Mouse (Mus musculus): Measurements from ENCODE around the gene Olfr465-ps1. TPM values are rescaled to one million over a fixed set of nuclear protein-coding genes. Genes with fewer than 3 reads are reported as not detected.

The Olfr465-ps1 gene
- not detected for polyA plus RNA-seq (2012; fragmentation: generic; extraction: Trizol)
- long read RNA-seq, experiment 1, result 0 reads
- long read RNA-seq, experiment 2, result 0 reads

- H3K36me3 ChIP-seq (ENCODE audit: control insufficient read depth, insufficient read depth), result no peaks in the 10 kb centered on the region
- no peak for TF ChIP-seq USF1 (IDR thresholded peaks at IDR 0.05; ENCODE audit: low read depth)
- TF ChIP-seq CTCF (IDR thresholded peaks at IDR 0.05; ENCODE audit: control insufficient read depth, insufficient read depth, insufficient read length), result no peak
- TF ChIP-seq MYOD1 (IDR thresholded peaks at IDR 0.05; ENCODE audit: control insufficient read depth, insufficient read length, low read depth), result no peak
- TF ChIP-seq CEBPB (IDR thresholded peaks at IDR 0.05; ENCODE audit: low read depth), result no peak
- TF ChIP-seq MYOG (IDR thresholded peaks at IDR 0.05; ENCODE audit: control insufficient read depth, extremely low read depth, insufficient read length), result no peak
- no peak for TF ChIP-seq FOSL1 (IDR thresholded peaks at IDR 0.05; ENCODE audit: insufficient read depth, low read length, poor library complexity, severe bottlenecking)
- no peak for TF ChIP-seq MAX (IDR thresholded peaks at IDR 0.05)
- H3K79me3 ChIP-seq (ENCODE audit: low read depth), result no peaks in the 10 kb centered on the region
- H3K4me3 ChIP-seq (ENCODE audit: insufficient read depth, poor library complexity, severe bottlenecking), result no peak within 1 kb of the TSS
- H3K27me3 ChIP-seq (ENCODE audit: control insufficient read depth, insufficient read depth, insufficient read length), result no peaks in the 10 kb centered on the region
- no peak within 1 kb of the TSS for H3ac ChIP-seq (ENCODE audit: control insufficient read depth, insufficient read length, low read depth)
- H3K79me2 ChIP-seq (ENCODE audit: control insufficient read depth, insufficient read depth), result no peaks in the 10 kb centered on the region
Measured at GRCm38 (mm10) chr13:65137789-65138188, at the start of gene Olfr465-ps1. Gene Olfr465-ps1, plus strand, starts transcription at chr13:65138089.

GRCm38 (mm10) chr13:65095923-65096322, 42.0 kb upstream of the Olfr465-ps1 start:
- Histone ChIP-seq H3K27me3 (ENCODE audit: control insufficient read depth, insufficient read depth, insufficient read length) (no peaks in the 10 kb centered on the region), H3K36me3 (ENCODE audit: control insufficient read depth, insufficient read depth) (no peaks in the 10 kb centered on the region), H3ac (ENCODE audit: control insufficient read depth, insufficient read length, low read depth) (no peak overlapping the region), H3K79me3 (ENCODE audit: low read depth) (peaks cover 29% of the 10 kb centered on the region), H3K4me3 (ENCODE audit: insufficient read depth, poor library complexity, severe bottlenecking) (no peak overlapping the region), H3K79me2 (ENCODE audit: control insufficient read depth, insufficient read depth) (peaks cover 34% of the 10 kb centered on the region)
- no peak for TF ChIP-seq CTCF (IDR thresholded peaks at IDR 0.05; ENCODE audit: control insufficient read depth, insufficient read depth, insufficient read length)
- TF ChIP-seq MAX (IDR thresholded peaks at IDR 0.05), result no peak
- TF ChIP-seq CEBPB (IDR thresholded peaks at IDR 0.05; ENCODE audit: low read depth), result no peak

GRCm38 (mm10) chr13:65097018-65097417, 40.9 kb upstream of the Olfr465-ps1 start:
- peaks cover 43% of the 10 kb centered on the region for H3K79me2 ChIP-seq (ENCODE audit: control insufficient read depth, insufficient read depth)
- TF ChIP-seq USF1 (IDR thresholded peaks at IDR 0.05; ENCODE audit: low read depth) (no peak), CTCF (IDR thresholded peaks at IDR 0.05; ENCODE audit: control insufficient read depth, insufficient read depth, insufficient read length) (no peak), MYOD1 (IDR thresholded peaks at IDR 0.05; ENCODE audit: control insufficient read depth, insufficient read length, low read depth) (no peak), MAX (IDR thresholded peaks at IDR 0.05) (no peak), CEBPB (IDR thresholded peaks at IDR 0.05; ENCODE audit: low read depth) (no peak), MYOG (IDR thresholded peaks at IDR 0.05; ENCODE audit: control insufficient read depth, extremely low read depth, insufficient read length) (no peak), FOSL1 (IDR thresholded peaks at IDR 0.05; ENCODE audit: insufficient read depth, low read length, poor library complexity, severe bottlenecking) (no peak)

GRCm38 (mm10) chr13:65100678-65101077, 37.2 kb upstream of the Olfr465-ps1 start:
- TF ChIP-seq MYOG (IDR thresholded peaks at IDR 0.05; ENCODE audit: control insufficient read depth, extremely low read depth, insufficient read length) (no peak), FOSL1 (IDR thresholded peaks at IDR 0.05; ENCODE audit: insufficient read depth, low read length, poor library complexity, severe bottlenecking) (no peak), MAX (IDR thresholded peaks at IDR 0.05) (no peak), USF1 (IDR thresholded peaks at IDR 0.05; ENCODE audit: low read depth) (no peak), CTCF (IDR thresholded peaks at IDR 0.05; ENCODE audit: control insufficient read depth, insufficient read depth, insufficient read length) (no peak), CEBPB (IDR thresholded peaks at IDR 0.05; ENCODE audit: low read depth) (no peak), MYOD1 (IDR thresholded peaks at IDR 0.05; ENCODE audit: control insufficient read depth, insufficient read length, low read depth) (no peak)
- peaks cover 55% of the 10 kb centered on the region for H3K79me3 ChIP-seq (ENCODE audit: low read depth)

More at GRCm38 (mm10) chr13:65097018-65097417, 40.9 kb upstream of the Olfr465-ps1 start:
- Histone ChIP-seq H3ac (ENCODE audit: control insufficient read depth, insufficient read length, low read depth) (no peak overlapping the region), H3K27me3 (ENCODE audit: control insufficient read depth, insufficient read depth, insufficient read length) (no peaks in the 10 kb centered on the region), H3K36me3 (ENCODE audit: control insufficient read depth, insufficient read depth) (no peaks in the 10 kb centered on the region), H3K79me3 (ENCODE audit: low read depth) (peaks cover 34% of the 10 kb centered on the region), H3K4me3 (ENCODE audit: insufficient read depth, poor library complexity, severe bottlenecking) (no peak overlapping the region)

GRCm38 (mm10) chr13:65101232-65101631, 36.7 kb upstream of the Olfr465-ps1 start:
- no peaks in the 10 kb centered on the region for H3K27me3 ChIP-seq (ENCODE audit: control insufficient read depth, insufficient read depth, insufficient read length)
- TF ChIP-seq MYOG (IDR thresholded peaks at IDR 0.05; ENCODE audit: control insufficient read depth, extremely low read depth, insufficient read length) (no peak), USF1 (IDR thresholded peaks at IDR 0.05; ENCODE audit: low read depth) (no peak), CTCF (IDR thresholded peaks at IDR 0.05; ENCODE audit: control insufficient read depth, insufficient read depth, insufficient read length) (no peak), MYOD1 (IDR thresholded peaks at IDR 0.05; ENCODE audit: control insufficient read depth, insufficient read length, low read depth) (no peak), FOSL1 (IDR thresholded peaks at IDR 0.05; ENCODE audit: insufficient read depth, low read length, poor library complexity, severe bottlenecking) (no peak), CEBPB (IDR thresholded peaks at IDR 0.05; ENCODE audit: low read depth) (no peak), MAX (IDR thresholded peaks at IDR 0.05) (no peak)
- no peak overlapping the region for H3K4me3 ChIP-seq (ENCODE audit: insufficient read depth, poor library complexity, severe bottlenecking)
- peaks cover 60% of the 10 kb centered on the region for H3K79me3 ChIP-seq (ENCODE audit: low read depth)
- peaks cover 80% of the 10 kb centered on the region for H3K79me2 ChIP-seq (ENCODE audit: control insufficient read depth, insufficient read depth)
- no peaks in the 10 kb centered on the region for H3K36me3 ChIP-seq (ENCODE audit: control insufficient read depth, insufficient read depth)
- no peak overlapping the region for H3ac ChIP-seq (ENCODE audit: control insufficient read depth, insufficient read length, low read depth)

More at GRCm38 (mm10) chr13:65100678-65101077, 37.2 kb upstream of the Olfr465-ps1 start:
- Histone ChIP-seq H3K4me3 (ENCODE audit: insufficient read depth, poor library complexity, severe bottlenecking) (no peak overlapping the region), H3K79me2 (ENCODE audit: control insufficient read depth, insufficient read depth) (peaks cover 76% of the 10 kb centered on the region), H3ac (ENCODE audit: control insufficient read depth, insufficient read length, low read depth) (no peak overlapping the region), H3K27me3 (ENCODE audit: control insufficient read depth, insufficient read depth, insufficient read length) (no peaks in the 10 kb centered on the region), H3K36me3 (ENCODE audit: control insufficient read depth, insufficient read depth) (no peaks in the 10 kb centered on the region)

GRCm38 (mm10) chr13:65111961-65112360, 25.9 kb upstream of the Olfr465-ps1 start:
- Histone ChIP-seq H3ac (ENCODE audit: control insufficient read depth, insufficient read length, low read depth) (no peak overlapping the region), H3K79me2 (ENCODE audit: control insufficient read depth, insufficient read depth) (peaks cover 54% of the 10 kb centered on the region), H3K79me3 (ENCODE audit: low read depth) (peaks cover 41% of the 10 kb centered on the region), H3K27me3 (ENCODE audit: control insufficient read depth, insufficient read depth, insufficient read length) (no peaks in the 10 kb centered on the region), H3K36me3 (ENCODE audit: control insufficient read depth, insufficient read depth) (no peaks in the 10 kb centered on the region), H3K4me3 (ENCODE audit: insufficient read depth, poor library complexity, severe bottlenecking) (peak overlapping the region; percentile 69)
- TF ChIP-seq MAX (IDR thresholded peaks at IDR 0.05), result no peak
- TF ChIP-seq CEBPB (IDR thresholded peaks at IDR 0.05; ENCODE audit: low read depth), result no peak
- no peak for TF ChIP-seq FOSL1 (IDR thresholded peaks at IDR 0.05; ENCODE audit: insufficient read depth, low read length, poor library complexity, severe bottlenecking)
- no peak for TF ChIP-seq MYOD1 (IDR thresholded peaks at IDR 0.05; ENCODE audit: control insufficient read depth, insufficient read length, low read depth)
- TF ChIP-seq MYOG (IDR thresholded peaks at IDR 0.05; ENCODE audit: control insufficient read depth, extremely low read depth, insufficient read length), result no peak

Measured in C2C12 (cell line).